Mouse (Mus musculus): ENCODE results near the gene Efnb1.

Efnb1 gene

DNA sequence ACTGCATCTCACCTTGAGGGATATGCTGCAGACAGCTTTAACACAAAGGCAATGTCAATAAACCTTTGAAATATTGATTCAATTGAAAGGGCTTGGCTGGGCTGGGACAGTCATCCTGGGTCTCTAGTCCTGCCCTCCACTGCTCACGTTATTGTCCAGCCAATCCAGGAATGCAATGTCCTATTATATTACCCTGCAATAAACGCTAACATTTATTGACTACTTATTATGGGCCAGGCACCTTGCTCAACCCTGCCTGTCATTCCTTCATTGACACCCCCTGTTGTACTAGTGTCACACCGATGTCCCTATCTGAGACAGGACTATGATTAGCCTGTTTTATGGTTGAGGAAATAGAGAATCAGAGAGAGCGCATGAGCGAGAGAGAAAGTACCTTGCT is 18.4 kb downstream of the Efnb1 start:
- DNase-seq: no peak

GRCm38 (mm10) chrX:99159020-99159419 is 23.1 kb downstream of the Efnb1 start:
- peak; percentile 11 for DNase-seq

- DNase-seq: no peak
These were observed 28.2 kb downstream of the Efnb1 start for GRCm38 (mm10) chrX:99164111-99164510.

DNA sequence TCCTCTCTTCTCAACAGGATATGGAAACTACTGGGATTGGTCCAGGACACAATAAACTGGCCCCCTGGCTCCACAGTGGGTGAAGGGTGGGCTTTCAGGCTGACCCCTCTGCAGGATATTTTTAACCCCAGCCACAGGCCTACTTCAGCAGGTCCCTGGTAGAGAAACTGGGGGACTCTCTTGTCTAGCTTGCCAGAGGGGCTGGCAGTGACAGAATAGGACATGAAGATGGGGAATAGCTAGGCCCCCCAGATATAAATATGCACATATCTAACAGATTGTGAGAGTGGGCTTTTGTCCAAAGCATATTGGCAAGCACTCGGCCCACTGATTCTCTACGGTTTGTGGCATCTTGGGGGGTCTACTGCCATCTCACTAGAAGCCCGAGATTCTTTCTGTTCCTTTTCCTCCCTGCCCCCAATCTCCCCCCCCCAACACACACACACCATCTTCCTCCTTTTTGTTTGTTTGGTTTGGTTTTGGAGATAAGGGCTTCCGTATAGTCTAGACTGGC is 29.0 kb downstream of the Efnb1 start:
- DNase-seq: no peak

- no peak for DNase-seq
These were observed 31.1 kb downstream of the Efnb1 start for GRCm38 (mm10) chrX:99167014-99167413.

DNA sequence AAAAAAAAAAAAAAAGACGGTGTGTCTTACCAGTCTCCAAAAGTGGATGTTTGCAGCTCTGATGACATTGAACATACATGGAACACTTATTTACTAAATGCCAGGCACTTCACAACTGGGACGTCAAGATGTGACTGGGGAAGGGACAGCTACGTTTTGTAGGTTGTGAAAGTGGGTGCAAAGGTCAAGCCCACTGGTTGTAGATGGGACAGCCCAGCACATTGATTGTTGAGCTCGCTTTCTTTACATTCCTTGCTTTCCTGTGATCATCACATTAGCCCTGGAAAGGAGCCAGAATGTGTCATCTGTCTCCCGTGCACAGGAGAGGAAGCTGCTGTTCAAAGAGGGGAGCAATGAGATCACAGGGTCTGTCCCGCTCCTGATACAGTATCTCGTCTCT is 31.6 kb downstream of the Efnb1 start:
- no peak for DNase-seq

GRCm38 (mm10) chrX:99172301-99172700 is 36.4 kb downstream of the Efnb1 start:
- peak; percentile 60 for DNase-seq

DNA sequence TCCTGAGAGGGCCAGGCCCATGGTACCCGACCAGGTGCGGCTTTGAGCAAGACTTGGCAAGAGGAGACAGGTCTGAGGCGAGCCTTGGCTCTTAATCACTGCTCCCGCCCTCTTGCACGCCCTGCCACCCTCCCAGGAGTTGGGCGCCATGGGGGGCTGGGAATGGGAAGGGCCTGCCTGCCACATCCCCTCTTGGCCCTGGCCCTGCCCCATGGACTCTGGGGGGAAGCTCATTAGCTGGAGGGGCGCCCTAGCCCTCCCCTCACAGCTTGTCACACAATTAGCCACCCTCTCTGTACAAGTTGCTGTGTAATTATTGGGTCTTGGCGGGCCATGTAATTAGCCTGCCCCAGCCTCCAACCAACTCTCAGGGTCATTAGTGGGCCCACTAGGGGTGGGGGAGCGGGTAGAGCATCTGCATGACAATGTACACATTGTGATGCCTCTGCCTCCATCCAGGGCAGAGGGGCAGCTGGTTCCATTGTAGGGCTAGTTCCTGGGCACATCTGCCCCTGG is 49.2 kb downstream of the Efnb1 start:
- DNase-seq: no peak

- peak; percentile 44 for DNase-seq
These were observed 50.8 kb downstream of the Efnb1 start for GRCm38 (mm10) chrX:99186497-99187435.

DNA sequence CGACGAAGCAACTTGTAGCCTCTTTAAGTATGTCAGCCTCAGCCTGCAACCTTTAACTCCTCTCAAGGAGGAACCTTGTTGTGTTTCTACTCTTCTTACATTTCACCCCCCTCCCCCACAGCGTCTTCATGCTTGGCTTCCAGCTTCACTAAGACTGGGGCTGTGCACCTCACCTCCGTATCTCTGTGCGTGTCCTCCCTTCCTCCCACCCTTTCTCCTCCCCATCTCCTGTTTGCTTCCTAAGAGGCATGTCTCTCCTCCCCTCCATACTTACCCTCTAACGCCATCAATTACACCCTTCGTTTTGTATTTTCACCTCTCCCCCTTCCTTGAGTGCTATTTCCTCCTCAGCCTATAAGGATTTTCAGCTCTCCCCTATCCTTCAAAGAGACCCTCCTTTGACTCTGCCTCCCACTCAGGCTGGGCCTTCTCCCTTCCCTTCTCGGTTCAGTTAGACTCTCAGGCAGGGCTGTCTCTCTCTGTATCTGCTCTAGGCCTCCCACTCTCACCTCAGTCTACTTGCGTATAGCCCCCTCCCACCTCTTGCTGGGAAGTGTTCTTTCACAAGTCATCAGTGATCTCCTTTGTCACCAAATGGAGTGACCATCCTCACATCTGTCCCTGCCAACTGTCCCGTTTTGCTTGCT is 55.6 kb downstream of the Efnb1 start:
- DNase-seq: no peak

DNA sequence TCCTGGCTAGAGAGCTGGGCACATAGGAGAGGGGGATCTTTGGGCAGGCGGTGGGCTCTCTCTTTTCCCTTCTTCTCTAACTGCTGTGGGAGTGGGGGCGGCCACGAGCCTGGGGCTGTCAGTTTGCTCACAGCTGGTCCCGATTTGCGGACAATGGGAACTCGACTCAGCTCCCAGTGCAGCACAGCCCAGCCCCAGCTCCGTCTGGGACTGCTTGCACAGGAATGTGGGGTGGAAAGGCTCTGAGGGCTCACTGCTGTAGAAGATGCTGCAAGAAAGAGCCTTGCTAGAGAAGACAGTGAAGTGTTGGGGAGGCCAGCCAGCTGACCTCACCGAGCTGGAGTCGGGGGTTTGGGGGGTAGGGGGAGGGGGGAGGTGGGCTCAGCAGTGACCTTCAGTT is 61.0 kb downstream of the Efnb1 start:
- peak; percentile 39 for DNase-seq

GRCm38 (mm10) chrX:99198532-99198931 is 62.6 kb downstream of the Efnb1 start:
- DNase-seq: peak; percentile 12
